Mouse (Mus musculus): Measurements from ENCODE around the gene Aplnr.

DNA sequence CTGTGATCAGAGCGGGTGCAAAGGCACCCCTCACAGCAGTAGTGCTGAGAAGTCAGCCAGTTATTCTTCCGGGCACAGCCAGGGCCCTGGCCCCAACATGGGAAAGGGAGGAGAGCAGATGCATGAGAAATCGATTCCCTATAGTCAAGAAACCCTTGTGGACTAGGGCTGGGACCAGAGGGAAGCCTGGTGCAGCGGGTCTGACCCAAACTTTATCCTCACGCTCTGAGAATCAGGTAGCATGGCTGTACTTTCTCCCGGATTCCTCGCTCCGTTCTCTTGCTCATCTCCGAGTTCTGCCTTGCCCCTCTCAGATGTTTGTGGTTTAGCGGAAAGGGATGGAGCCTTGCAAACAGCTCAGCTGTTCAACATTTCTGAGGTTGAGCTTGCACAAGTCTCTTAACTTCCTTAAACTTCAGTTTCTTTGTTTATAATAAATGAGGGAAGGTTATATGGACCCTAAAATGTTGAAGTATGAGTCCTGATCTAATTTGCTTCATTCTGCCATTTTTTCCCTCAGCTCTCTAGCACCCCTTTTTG is 1.6 kb downstream of the Aplnr start:
- TF ChIP-seq CTCF (conservative IDR thresholded peaks at IDR 0.05; ENCODE audit: low read length) (no peak), NANOG (IDR thresholded peaks at IDR 0.05; ENCODE audit: borderline replicate concordance, low read length) (no peak)
